Mouse (Mus musculus) lung, postnatal 0 days (tissue): Measurements from ENCODE around the gene Ltbp1. TPM values are rescaled to one million over a fixed set of nuclear protein-coding genes. Genes with fewer than 3 reads are reported as not detected.
A peak's percentile ranks its signal among the peaks of the same experiment; 100 is the strongest.

Experiments
- ATAC-seq: fragments of 200-750 bp; cut with Nextera tagmentation; 2 replicates; pipeline ENCODE4 v1.8.0; 2017; ENCODE audit warnings: moderate library complexity
- DNase-seq: peaks from one replicate; pipeline ENCODE4 v3.0.0-alpha.2; 2016; ENCODE audit warnings: low spot score
- H3K27ac ChIP-seq: fragments of 300-500 bp; sonication (generic); 2 replicates; pipeline ENCODE4 v1.5.1; 2014; ENCODE audit warnings: antibody characterized with exemption, mild to moderate bottlenecking, low read length, mixed read lengths
- H3K27me3 ChIP-seq: fragments of 300-500 bp; sonication (generic); replicated peaks from 2 replicates; pipeline ENCODE4 v1.6.1; 2014; ENCODE audit warnings: low read length, mixed read lengths; ENCODE audit not compliant: insufficient read depth
- H3K36me3 ChIP-seq: fragments of 300-500 bp; sonication (generic); 2 replicates; pipeline ENCODE4 v1.6.1; 2014; ENCODE audit warnings: low read length, mixed read lengths; ENCODE audit not compliant: insufficient read depth
- H3K4me1 ChIP-seq: fragments of 300-500 bp; sonication (generic); 2 replicates; pipeline ENCODE4 v1.6.1; 2014; ENCODE audit warnings: antibody characterized with exemption, low read depth, low read length, mixed read lengths; ENCODE audit not compliant: insufficient read depth
- H3K4me2 ChIP-seq: fragments of 300-500 bp; sonication (generic); replicated peaks from 2 replicates; pipeline ENCODE4 v1.6.1; 2014; ENCODE audit warnings: low read depth, mild to moderate bottlenecking, low read length, moderate library complexity, mixed read lengths
- H3K4me3 ChIP-seq: fragments of 300-500 bp; sonication (generic); 2 replicates; pipeline ENCODE4 v1.5.1; 2014; ENCODE audit warnings: low read depth, low read length
- H3K9ac ChIP-seq: fragments of 300-500 bp; sonication (generic); replicated peaks from 2 replicates; pipeline ENCODE4 v1.6.1; 2014; ENCODE audit warnings: low read depth, mild to moderate bottlenecking
- H3K9me3 ChIP-seq: fragments of 300-500 bp; sonication (generic); 2 replicates; pipeline ENCODE4 v1.6.1; 2016; ENCODE audit warnings: low read length, mixed read lengths
- CTCF ChIP-seq: IDR thresholded peaks from 2 replicates; pipeline ENCODE4 v1.5.1; 2016; ENCODE audit warnings: antibody characterized with exemption, mild to moderate bottlenecking
- EP300 ChIP-seq: IDR thresholded peaks from 2 replicates; pipeline ENCODE4 v1.6.1; 2016; ENCODE audit warnings: antibody characterized with exemption, mild to moderate bottlenecking, control low read depth
- WGBS: fragments of 180-500 bp; shearing (Covaris S2); extraction: QIAGEN DNeasy Blood & Tissue Kit; methylation state at CpG from one replicate; pipeline ENCODE4 v1.1.7; 2014; 5-methylcytosine and 5-hydroxymethylcytosine counted together
- polyA plus RNA-seq: library from polyadenylated mRNA; unstranded; fragments of >200 nt; fragmentation: Nextera tagmentation; extraction: Ambion mirVana; gene quantifications from 2 replicates; pipeline ENCODE4 v1.2.1, GENCODE M21; 2015

Ltbp1 gene
- polyA plus RNA-seq, 1 experiment from 2014 or later: 27.1 TPM

DNA sequence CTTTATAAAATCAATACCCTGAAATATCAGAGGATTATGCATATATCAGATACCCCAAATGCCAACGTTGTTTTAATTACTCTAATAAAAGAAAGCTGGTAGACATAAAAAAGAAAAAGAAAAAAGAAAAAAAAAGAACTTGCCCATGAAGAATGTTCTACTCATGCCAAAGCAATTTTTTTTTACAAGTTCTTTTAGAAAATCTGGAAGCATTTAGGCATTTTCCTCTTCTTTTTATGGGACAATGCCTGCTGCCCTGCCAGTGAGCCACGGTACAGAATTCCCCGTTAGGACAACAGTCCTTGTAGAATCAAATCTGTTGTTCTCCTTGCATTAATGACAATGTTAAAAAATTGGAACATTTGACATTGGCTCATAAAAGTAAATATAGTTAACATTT, 234.2 kb downstream of the Ltbp1 start:
- no peak for TF ChIP-seq EP300
- no peak for TF ChIP-seq CTCF
- no peaks in the 10 kb centered on the region for H3K9me3 ChIP-seq
- no peaks in the 10 kb centered on the region for H3K36me3 ChIP-seq
- WGBS: 82% methylated on average over 3 of the region's 3 CpGs
- H3K4me1 ChIP-seq: 0 out of 2 replicates have a peak, but pooled peaks cover 2% of the 10 kb centered on the region
- ATAC-seq (no peak), DNase-seq (no peak)
- H3K9ac ChIP-seq: no peak overlapping the region
- H3K4me2 ChIP-seq: no peak overlapping the region
- H3K27ac ChIP-seq: no peak overlapping the region
- H3K27me3 ChIP-seq: no peaks in the 10 kb centered on the region
- H3K4me3 ChIP-seq: no peak overlapping the region

DNA sequence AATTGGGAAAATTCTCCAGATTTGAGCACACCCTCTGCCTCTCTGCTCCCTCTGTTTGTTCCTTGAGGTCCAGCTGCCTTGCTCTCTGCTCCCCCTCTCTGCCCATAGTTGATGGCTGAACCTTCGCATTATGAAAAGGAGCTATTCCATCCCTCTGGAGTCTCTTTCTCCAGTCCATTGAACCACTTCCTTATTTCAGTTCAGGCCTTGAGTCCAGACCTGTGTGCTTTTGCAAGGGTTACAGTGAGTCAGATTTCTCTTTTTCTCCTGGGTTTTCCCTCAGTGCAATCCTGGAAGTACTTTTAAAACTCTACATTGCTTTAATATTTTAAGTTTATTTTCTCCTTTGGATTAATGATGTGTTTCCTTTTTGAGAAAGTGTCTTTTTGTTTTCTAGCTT, 236.7 kb downstream of the Ltbp1 start:
- Histone ChIP-seq H3K9ac (no peak overlapping the region), H3K36me3 (no peaks in the 10 kb centered on the region), H3K4me2 (no peak overlapping the region), H3K4me3 (no peak overlapping the region), H3K4me1 (no peaks in the 10 kb centered on the region), H3K27me3 (no peaks in the 10 kb centered on the region), H3K27ac (no peak overlapping the region), H3K9me3 (no peaks in the 10 kb centered on the region)
- TF ChIP-seq EP300: no peak
- no peak for TF ChIP-seq CTCF
- DNase-seq (no peak), ATAC-seq (no peak)
- WGBS: 85% methylated on average over 1 of the region's 1 CpGs

GRCm38 (mm10) chr17:75243221-75243620, 237.9 kb downstream of the Ltbp1 start:
- 31% methylated on average over 1 of the region's 1 CpGs for WGBS
- no peaks in the 10 kb centered on the region for H3K9me3 ChIP-seq
- H3K27me3 ChIP-seq: no peaks in the 10 kb centered on the region
- H3K27ac ChIP-seq: no peak overlapping the region
- no peak overlapping the region for H3K9ac ChIP-seq
- H3K36me3 ChIP-seq: no peaks in the 10 kb centered on the region
- ATAC-seq (peak; percentile 65), DNase-seq (peak; percentile 52)
- H3K4me3 ChIP-seq: no peak overlapping the region
- TF ChIP-seq EP300 (peak; percentile 47; the same call in 1 of the 2 replicates), CTCF (no peak)
- H3K4me2 ChIP-seq: no peak overlapping the region
- no peaks in the 10 kb centered on the region for H3K4me1 ChIP-seq

GRCm38 (mm10) chr17:75244148-75244547, 238.8 kb downstream of the Ltbp1 start:
- TF ChIP-seq CTCF (no peak), EP300 (no peak)
- WGBS: 86% methylated on average over 3 of the region's 3 CpGs
- no peak for DNase-seq
- H3K9ac ChIP-seq: no peak overlapping the region
- no peak overlapping the region for H3K4me2 ChIP-seq
- no peak for ATAC-seq
- H3K4me3 ChIP-seq: no peak overlapping the region
- H3K36me3 ChIP-seq: no peaks in the 10 kb centered on the region
- H3K27ac ChIP-seq: no peak overlapping the region
- no peaks in the 10 kb centered on the region for H3K27me3 ChIP-seq
- H3K9me3 ChIP-seq: no peaks in the 10 kb centered on the region
- no peaks in the 10 kb centered on the region for H3K4me1 ChIP-seq

DNA sequence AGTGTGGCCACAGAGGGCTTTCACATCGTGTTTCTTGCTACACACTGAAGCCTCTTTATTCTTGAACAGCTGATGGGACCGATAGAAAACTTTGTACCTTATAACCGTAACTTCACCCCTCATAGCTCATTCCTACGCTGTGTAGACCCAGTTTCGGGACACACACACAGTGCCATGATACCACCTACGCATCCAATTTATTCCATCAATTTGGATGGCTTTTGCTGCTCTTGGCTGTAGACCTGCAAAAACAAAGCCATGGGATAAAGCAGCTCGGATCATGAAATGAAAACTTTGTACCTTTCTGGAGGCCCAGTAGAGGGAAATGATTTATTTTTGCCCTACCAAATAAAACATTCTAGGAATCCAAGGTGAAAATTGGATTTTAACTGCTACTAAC, 239.7 kb downstream of the Ltbp1 start:
- Histone ChIP-seq H3K9me3 (no peaks in the 10 kb centered on the region), H3K4me2 (no peak overlapping the region), H3K9ac (no peak overlapping the region), H3K36me3 (no peaks in the 10 kb centered on the region), H3K27me3 (no peaks in the 10 kb centered on the region), H3K4me3 (no peak overlapping the region), H3K4me1 (no peaks in the 10 kb centered on the region), H3K27ac (no peak overlapping the region)
- TF ChIP-seq CTCF: no peak
- TF ChIP-seq EP300: no peak
- DNase-seq (no peak), ATAC-seq (no peak)
- WGBS: 93% methylated on average over 7 of the region's 7 CpGs

- H3K27me3 ChIP-seq: no peaks in the 10 kb centered on the region
- no peak overlapping the region for H3K27ac ChIP-seq
- no peak overlapping the region for H3K4me2 ChIP-seq
- H3K36me3 ChIP-seq: no peaks in the 10 kb centered on the region
- ATAC-seq (no peak), DNase-seq (no peak)
- no peak overlapping the region for H3K9ac ChIP-seq
- H3K4me1 ChIP-seq: no peaks in the 10 kb centered on the region
- TF ChIP-seq CTCF: no peak
- WGBS: 54% methylated on average over 10 of the region's 10 CpGs
- H3K4me3 ChIP-seq: no peak overlapping the region
- H3K9me3 ChIP-seq: no peaks in the 10 kb centered on the region
These were observed 243.3 kb downstream of the Ltbp1 start for GRCm38 (mm10) chr17:75248632-75249031.

DNA sequence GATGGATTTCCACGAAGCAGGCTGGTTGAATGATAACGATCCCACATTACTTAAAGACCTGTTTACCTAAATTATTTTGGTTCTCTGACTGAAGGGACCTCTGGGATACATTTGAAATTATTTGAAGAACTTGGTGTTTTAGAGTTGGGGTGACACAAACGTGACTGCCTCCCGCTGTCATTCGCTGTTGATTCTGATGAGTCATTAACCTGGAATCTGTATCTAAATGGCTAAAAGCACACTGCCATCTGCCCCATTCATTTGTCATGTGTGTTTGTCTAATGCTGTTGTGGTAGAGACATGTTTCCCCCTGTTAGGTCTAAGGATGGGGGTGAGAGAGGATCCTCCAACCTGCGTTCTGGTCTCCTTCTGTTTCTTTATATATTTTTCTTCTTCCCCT, 245.2 kb downstream of the Ltbp1 start:
- no peaks in the 10 kb centered on the region for H3K4me1 ChIP-seq
- H3K9ac ChIP-seq: no peak overlapping the region
- DNase-seq: no peak
- no peaks in the 10 kb centered on the region for H3K27me3 ChIP-seq
- WGBS: 68% methylated on average over 6 of the region's 6 CpGs
- TF ChIP-seq EP300 (no peak), CTCF (no peak)
- H3K9me3 ChIP-seq: no peaks in the 10 kb centered on the region
- no peak for ATAC-seq
- no peak overlapping the region for H3K4me3 ChIP-seq
- H3K36me3 ChIP-seq: no peaks in the 10 kb centered on the region
- H3K4me2 ChIP-seq: no peak overlapping the region
- no peak overlapping the region for H3K27ac ChIP-seq
